Mouse (Mus musculus): ENCODE results near the gene Mvp. TPM values are rescaled to one million over a fixed set of nuclear protein-coding genes. Genes with fewer than 3 reads are reported as not detected.

Mvp gene
- polyA plus RNA-seq, 1 experiment from 2014 or later, result 8.9 TPM

DNA sequence TGATC is 1.9 kb upstream of the Mvp start, which contains the start of gene Pagr1b:
TSS of gene Pagr1b (minus strand) at position 4 of the 5 bp plus-strand sequence.
- ATAC-seq (ENCODE audit: low read depth), result no peak
- Histone ChIP-seq H3K36me3 (ENCODE audit: control insufficient read depth, insufficient read depth) (peaks cover 9% of the 10 kb centered on the region; the same call in 1 of the 2 replicates), H3K4me3 (ENCODE audit: low read depth, low read length) (peak within 1 kb of the TSS; percentile 87), H3K9me3 (replicated peaks; ENCODE audit: control insufficient read depth, low read length) (no peaks in the 10 kb centered on the region), H3K4me1 (ENCODE audit: control insufficient read depth, low read depth, low read length) (peaks cover 42% of the 10 kb centered on the region), H3K27ac (ENCODE audit: low read length) (peak within 1 kb of the TSS; percentile 96), H3K27me3 (ENCODE audit: control insufficient read depth, insufficient read depth, low read depth, low read length) (no peaks in the 10 kb centered on the region), H3K4me2 (ENCODE audit: low read depth, low read length) (peak within 1 kb of the TSS; percentile 80), H3K9ac (ENCODE audit: low read depth, low read length) (peak within 1 kb of the TSS; percentile 95)

DNA sequence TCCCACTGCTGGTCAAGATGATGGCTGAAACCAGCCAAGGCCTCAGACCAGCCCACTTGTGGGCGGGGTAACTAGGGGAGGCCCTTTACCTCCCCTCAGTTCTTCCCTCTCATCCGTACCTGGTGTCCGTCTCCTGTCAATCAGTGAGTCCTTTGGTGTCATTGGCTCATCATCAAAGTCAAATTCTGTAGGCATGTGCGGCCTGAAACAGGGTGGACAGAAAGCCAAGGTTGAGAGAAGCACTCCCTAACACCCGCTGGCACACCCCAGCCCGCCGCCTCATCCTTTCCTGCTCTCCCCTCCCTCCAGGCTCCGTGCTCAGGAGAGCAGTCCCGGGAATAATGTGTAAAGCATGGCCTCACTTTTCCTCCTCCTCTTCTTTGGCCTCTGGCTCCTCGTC is 1.7 kb upstream of the Mvp start:
- Histone ChIP-seq H3K27ac (ENCODE audit: low read length) (peak overlapping the region; percentile 96), H3K36me3 (ENCODE audit: control insufficient read depth, insufficient read depth) (peaks cover 9% of the 10 kb centered on the region; the same call in 1 of the 2 replicates), H3K27me3 (ENCODE audit: control insufficient read depth, insufficient read depth, low read depth, low read length) (no peaks in the 10 kb centered on the region), H3K9me3 (replicated peaks; ENCODE audit: control insufficient read depth, low read length) (no peaks in the 10 kb centered on the region), H3K4me2 (ENCODE audit: low read depth, low read length) (peak overlapping the region; percentile 80), H3K4me1 (ENCODE audit: control insufficient read depth, low read depth, low read length) (peaks cover 40% of the 10 kb centered on the region), H3K9ac (ENCODE audit: low read depth, low read length) (peak overlapping the region; percentile 95), H3K4me3 (ENCODE audit: low read depth, low read length) (peak overlapping the region; percentile 87)
- 2% methylated on average over 9 of the region's 10 CpGs for WGBS (ENCODE audit: insufficient replicate concordance)
- ATAC-seq (ENCODE audit: low read depth), result peak; percentile 49

DNA sequence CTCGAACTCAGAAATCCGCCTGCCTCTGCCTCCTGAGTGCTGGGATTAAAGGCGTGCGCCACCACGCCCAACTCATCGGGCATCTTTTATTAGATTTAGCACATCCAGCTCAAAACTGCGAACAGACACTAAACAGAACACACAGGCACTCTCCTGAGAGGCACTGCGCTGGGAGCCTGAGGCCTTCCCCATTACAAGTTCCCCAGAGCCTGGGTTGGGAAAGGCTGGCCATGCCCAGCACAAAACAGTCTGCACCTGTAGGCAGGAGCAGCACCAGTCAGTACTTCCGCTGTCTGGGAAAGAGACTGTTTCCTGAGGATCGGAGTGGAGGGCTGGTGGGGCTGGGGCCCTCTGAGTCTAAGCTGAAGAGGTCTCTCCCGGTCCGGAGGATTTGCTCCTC is 572 bp upstream of the Mvp start:
- Histone ChIP-seq H3K9ac (ENCODE audit: low read depth, low read length) (no peak overlapping the region), H3K9me3 (replicated peaks; ENCODE audit: control insufficient read depth, low read length) (no peaks in the 10 kb centered on the region), H3K27ac (ENCODE audit: low read length) (no peak overlapping the region), H3K36me3 (ENCODE audit: control insufficient read depth, insufficient read depth) (peaks cover 9% of the 10 kb centered on the region; the same call in 1 of the 2 replicates), H3K27me3 (ENCODE audit: control insufficient read depth, insufficient read depth, low read depth, low read length) (no peaks in the 10 kb centered on the region), H3K4me2 (ENCODE audit: low read depth, low read length) (no peak overlapping the region), H3K4me3 (ENCODE audit: low read depth, low read length) (no peak overlapping the region), H3K4me1 (ENCODE audit: control insufficient read depth, low read depth, low read length) (peaks cover 39% of the 10 kb centered on the region)
- WGBS (ENCODE audit: insufficient replicate concordance), result 86% methylated on average over 12 of the region's 12 CpGs
- no peak for ATAC-seq (ENCODE audit: low read depth)

DNA sequence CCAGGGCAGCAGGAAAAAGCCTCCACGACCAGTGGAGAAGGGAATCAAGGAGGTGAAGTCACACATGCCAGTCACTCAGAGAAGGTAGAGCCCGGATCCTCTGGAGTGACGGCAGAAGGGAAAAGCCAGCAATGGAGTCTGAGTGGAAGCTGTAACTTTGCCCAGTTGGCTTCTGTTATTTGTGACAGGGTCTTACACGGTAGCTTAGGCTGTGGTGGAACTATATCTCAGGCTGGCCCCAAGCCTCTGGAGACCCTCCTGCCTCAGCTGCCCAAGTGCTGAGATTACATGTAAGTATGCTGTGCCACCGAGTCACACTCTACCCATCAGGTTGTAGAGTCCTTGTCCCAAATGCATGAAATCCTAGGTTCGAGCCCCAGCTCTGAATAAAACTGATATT is 1.0 kb downstream of the Mvp start:
- 77% methylated on average over 6 of the region's 6 CpGs for WGBS (ENCODE audit: insufficient replicate concordance)

DNA sequence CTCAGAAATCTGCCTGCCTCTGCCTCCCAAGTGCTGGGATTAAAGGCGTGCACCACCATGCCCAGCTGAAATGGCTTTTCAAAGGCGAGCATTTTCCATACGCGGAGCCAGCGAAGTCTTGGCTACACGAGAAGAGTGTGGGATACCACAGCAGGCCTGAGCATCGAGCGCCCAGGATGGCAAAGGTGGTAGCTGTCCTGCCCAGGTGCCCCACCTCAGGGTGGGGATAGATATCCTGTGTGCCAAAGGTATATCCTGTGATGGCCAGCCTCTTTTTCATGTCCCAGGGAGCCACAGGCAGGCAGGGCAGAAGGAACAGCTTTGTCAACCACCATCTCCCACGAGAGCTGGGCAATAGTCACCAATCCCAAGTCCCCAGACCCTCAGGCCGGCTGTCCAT is 1.6 kb downstream of the Mvp start:
- Histone ChIP-seq H3K9ac (ENCODE audit: low read depth, low read length) (no peak overlapping the region), H3K4me1 (ENCODE audit: control insufficient read depth, low read depth, low read length) (peaks cover 53% of the 10 kb centered on the region), H3K36me3 (ENCODE audit: control insufficient read depth, insufficient read depth) (peaks cover 9% of the 10 kb centered on the region; the same call in 1 of the 2 replicates), H3K4me3 (ENCODE audit: low read depth, low read length) (no peak overlapping the region), H3K4me2 (ENCODE audit: low read depth, low read length) (no peak overlapping the region), H3K27ac (ENCODE audit: low read length) (no peak overlapping the region), H3K9me3 (replicated peaks; ENCODE audit: control insufficient read depth, low read length) (no peaks in the 10 kb centered on the region), H3K27me3 (ENCODE audit: control insufficient read depth, insufficient read depth, low read depth, low read length) (no peaks in the 10 kb centered on the region)
- ATAC-seq (ENCODE audit: low read depth), result no peak
- WGBS (ENCODE audit: insufficient replicate concordance), result 86% methylated on average over 10 of the region's 10 CpGs

More for the DNA sequence above, 1.0 kb downstream of the Mvp start:
- peak overlapping the region; percentile 81 for H3K4me2 ChIP-seq (ENCODE audit: low read depth, low read length)
- no peaks in the 10 kb centered on the region for H3K9me3 ChIP-seq (replicated peaks; ENCODE audit: control insufficient read depth, low read length)
- peak overlapping the region; percentile 73; the same call in 1 of the 2 replicates for H3K4me3 ChIP-seq (ENCODE audit: low read depth, low read length)
- ATAC-seq (ENCODE audit: low read depth), result no peak
- no peak overlapping the region for H3K9ac ChIP-seq (ENCODE audit: low read depth, low read length)
- H3K27me3 ChIP-seq (ENCODE audit: control insufficient read depth, insufficient read depth, low read depth, low read length), result no peaks in the 10 kb centered on the region
- H3K36me3 ChIP-seq (ENCODE audit: control insufficient read depth, insufficient read depth), result peaks cover 9% of the 10 kb centered on the region; the same call in 1 of the 2 replicates
- no peak overlapping the region for H3K27ac ChIP-seq (ENCODE audit: low read length)
- H3K4me1 ChIP-seq (ENCODE audit: control insufficient read depth, low read depth, low read length), result peaks cover 53% of the 10 kb centered on the region

DNA sequence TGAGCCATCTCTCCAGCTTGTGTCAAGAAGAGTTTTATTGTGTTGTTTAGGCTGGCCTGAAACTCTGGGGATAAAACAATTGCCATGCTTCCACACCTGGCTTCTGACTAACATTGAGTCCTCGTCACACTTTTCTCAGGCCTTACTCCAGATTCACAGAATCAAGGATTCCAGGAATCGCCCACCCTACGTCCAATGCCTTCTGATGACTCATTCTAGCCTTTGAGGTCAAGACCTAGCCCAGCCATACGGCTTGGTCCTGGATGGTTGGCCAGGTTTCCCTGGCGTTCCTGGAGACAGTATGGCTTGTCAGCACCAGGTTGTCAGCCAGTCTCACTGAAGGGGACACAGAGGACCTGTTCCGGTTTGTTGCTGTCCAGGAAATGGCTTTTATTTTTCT is 2.0 kb downstream of the Mvp start:
- H3K9ac ChIP-seq (ENCODE audit: low read depth, low read length), result no peak overlapping the region
- no peak for ATAC-seq (ENCODE audit: low read depth)
- WGBS (ENCODE audit: insufficient replicate concordance), result 77% methylated on average over 6 of the region's 6 CpGs
- H3K27ac ChIP-seq (ENCODE audit: low read length), result no peak overlapping the region
- peaks cover 51% of the 10 kb centered on the region for H3K4me1 ChIP-seq (ENCODE audit: control insufficient read depth, low read depth, low read length)
- no peaks in the 10 kb centered on the region for H3K27me3 ChIP-seq (ENCODE audit: control insufficient read depth, insufficient read depth, low read depth, low read length)
- H3K4me2 ChIP-seq (ENCODE audit: low read depth, low read length), result no peak overlapping the region
- no peak overlapping the region for H3K4me3 ChIP-seq (ENCODE audit: low read depth, low read length)
- H3K36me3 ChIP-seq (ENCODE audit: control insufficient read depth, insufficient read depth), result peaks cover 9% of the 10 kb centered on the region; the same call in 1 of the 2 replicates
- H3K9me3 ChIP-seq (replicated peaks; ENCODE audit: control insufficient read depth, low read length), result no peaks in the 10 kb centered on the region

DNA sequence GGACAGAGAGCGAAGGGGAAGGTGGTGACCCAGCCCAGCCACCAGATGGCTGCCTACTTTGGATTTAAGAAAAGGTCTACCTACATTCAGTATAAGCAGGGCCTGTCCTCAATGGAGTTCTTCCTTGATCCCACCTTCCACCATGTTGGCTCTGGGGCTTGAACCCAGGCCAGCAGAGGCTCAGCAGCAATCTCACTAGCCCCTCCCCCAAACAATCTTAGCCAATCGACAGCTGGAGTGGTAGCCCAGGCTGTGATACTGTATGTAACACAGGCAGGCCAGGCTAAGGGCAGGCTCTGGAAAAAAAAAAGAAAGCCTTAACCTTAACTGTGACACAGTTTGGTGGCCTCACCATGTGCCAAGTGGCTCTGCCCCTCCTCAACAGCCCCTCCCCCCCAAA is 2.7 kb downstream of the Mvp start:
- H3K4me3 ChIP-seq (ENCODE audit: low read depth, low read length), result no peak overlapping the region

DNA sequence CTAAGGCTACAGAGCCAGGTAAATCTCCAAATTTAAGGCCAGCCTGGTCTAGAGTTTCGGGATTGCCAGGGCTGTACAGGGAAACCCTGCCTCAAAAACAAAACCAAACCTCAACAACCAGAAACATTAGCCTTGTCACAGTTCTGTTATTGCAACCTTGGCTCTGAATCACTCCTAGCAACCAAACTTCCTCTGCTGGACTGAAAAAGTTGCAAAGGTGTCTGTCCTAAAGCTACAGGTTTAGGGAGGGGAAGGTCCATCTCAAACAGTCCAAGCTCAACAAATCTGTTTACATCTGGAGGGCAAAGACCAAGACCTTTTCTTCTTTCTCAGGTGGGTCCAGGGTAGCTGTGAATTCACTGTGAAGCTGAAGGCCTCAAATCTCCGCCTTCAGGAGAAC is 3.4 kb downstream of the Mvp start:
- ATAC-seq (ENCODE audit: low read depth), result no peak
- no peak overlapping the region for H3K27ac ChIP-seq (ENCODE audit: low read length)
- no peak overlapping the region for H3K9ac ChIP-seq (ENCODE audit: low read depth, low read length)
- H3K4me3 ChIP-seq (ENCODE audit: low read depth, low read length), result no peak overlapping the region
- no peak overlapping the region for H3K4me2 ChIP-seq (ENCODE audit: low read depth, low read length)
- peaks cover 9% of the 10 kb centered on the region; the same call in 1 of the 2 replicates for H3K36me3 ChIP-seq (ENCODE audit: control insufficient read depth, insufficient read depth)
- 74% methylated on average over 2 of the region's 2 CpGs for WGBS (ENCODE audit: insufficient replicate concordance)
- peaks cover 50% of the 10 kb centered on the region for H3K4me1 ChIP-seq (ENCODE audit: control insufficient read depth, low read depth, low read length)
- no peaks in the 10 kb centered on the region for H3K27me3 ChIP-seq (ENCODE audit: control insufficient read depth, insufficient read depth, low read depth, low read length)
- H3K9me3 ChIP-seq (replicated peaks; ENCODE audit: control insufficient read depth, low read length), result no peaks in the 10 kb centered on the region

More for the DNA sequence above, 2.7 kb downstream of the Mvp start:
- Histone ChIP-seq H3K36me3 (ENCODE audit: control insufficient read depth, insufficient read depth) (peaks cover 9% of the 10 kb centered on the region; the same call in 1 of the 2 replicates), H3K9me3 (replicated peaks; ENCODE audit: control insufficient read depth, low read length) (no peaks in the 10 kb centered on the region), H3K9ac (ENCODE audit: low read depth, low read length) (no peak overlapping the region), H3K4me1 (ENCODE audit: control insufficient read depth, low read depth, low read length) (peaks cover 50% of the 10 kb centered on the region), H3K4me2 (ENCODE audit: low read depth, low read length) (no peak overlapping the region), H3K27ac (ENCODE audit: low read length) (no peak overlapping the region), H3K27me3 (ENCODE audit: control insufficient read depth, insufficient read depth, low read depth, low read length) (no peaks in the 10 kb centered on the region)
- no peak for ATAC-seq (ENCODE audit: low read depth)
- WGBS (ENCODE audit: insufficient replicate concordance), result 71% methylated on average over 2 of the region's 2 CpGs

DNA sequence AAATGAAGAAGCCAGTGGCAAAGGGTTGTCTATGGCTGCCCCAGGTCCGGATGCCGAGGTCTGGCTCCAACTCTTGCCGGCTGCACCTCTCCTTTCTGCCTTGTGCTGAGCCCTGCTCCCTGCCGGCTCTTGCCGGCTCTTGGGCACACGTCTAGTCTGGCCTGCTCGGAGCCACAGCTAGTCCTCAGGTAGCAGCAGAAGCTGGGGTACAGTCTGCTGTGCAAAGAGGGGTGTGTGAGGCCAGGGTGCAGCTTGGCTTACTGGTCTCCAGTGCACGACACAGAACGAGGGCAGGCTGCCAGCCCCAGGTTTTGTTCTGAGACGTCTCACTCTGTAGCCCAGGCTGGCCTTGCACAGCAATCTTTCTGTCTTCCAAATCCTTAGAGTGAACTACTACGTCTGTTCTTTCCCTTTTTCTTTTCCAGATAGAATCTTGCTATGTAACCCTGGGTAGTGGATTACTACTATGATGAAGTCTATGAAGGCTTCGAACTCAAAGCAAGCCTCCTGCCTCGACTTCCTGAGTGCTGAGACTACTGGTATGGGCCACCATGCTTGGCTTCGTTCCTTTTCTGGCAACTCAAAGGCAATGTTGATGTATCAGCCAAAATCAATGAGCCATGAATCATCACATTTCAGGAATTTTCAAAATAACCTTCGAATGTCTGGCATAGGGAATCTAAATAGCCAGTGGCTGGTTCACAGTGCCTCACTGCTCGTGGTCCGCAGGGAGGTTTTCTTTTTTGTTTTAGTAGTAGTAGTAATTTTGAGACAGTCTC is 4.9 kb downstream of the Mvp start:
- no peak for ATAC-seq (ENCODE audit: low read depth)
- Histone ChIP-seq H3K9me3 (replicated peaks; ENCODE audit: control insufficient read depth, low read length) (no peaks in the 10 kb centered on the region), H3K27me3 (ENCODE audit: control insufficient read depth, insufficient read depth, low read depth, low read length) (no peaks in the 10 kb centered on the region), H3K36me3 (ENCODE audit: control insufficient read depth, insufficient read depth) (peaks cover 6% of the 10 kb centered on the region; the same call in 1 of the 2 replicates), H3K9ac (ENCODE audit: low read depth, low read length) (peak overlapping the region; percentile 10; the same call in 1 of the 2 replicates), H3K4me2 (ENCODE audit: low read depth, low read length) (0 out of 2 replicates have a peak overlapping the region, but pooled peaks have one; percentile 49), H3K4me1 (ENCODE audit: control insufficient read depth, low read depth, low read length) (peaks cover 37% of the 10 kb centered on the region), H3K27ac (ENCODE audit: low read length) (peak overlapping the region; percentile 87), H3K4me3 (ENCODE audit: low read depth, low read length) (no peak overlapping the region)
- WGBS (ENCODE audit: insufficient replicate concordance), result 76% methylated on average over 17 of the region's 17 CpGs

Measured in liver, embryonic 16.5 days (tissue).